Mouse (Mus musculus) CH12.LX (cell line): Measurements from ENCODE around the gene Stx8. TPM values are rescaled to one million over a fixed set of nuclear protein-coding genes. Genes with fewer than 3 reads are reported as not detected.

Experiments used
- DNase-seq: peaks from one replicate; pipeline ENCODE4 v3.0.0-alpha.2; 2013; ENCODE audit errors: extremely low read depth
- H3K27ac ChIP-seq: 2 replicates; pipeline ENCODE4 v1.5.1; 2012; ENCODE audit warnings: low read depth, mild to moderate bottlenecking, control low read depth, moderate library complexity; ENCODE audit not compliant: insufficient read depth
- H3K27me3 ChIP-seq: replicated peaks from 2 replicates; pipeline ENCODE3; 2012; ENCODE audit warnings: inconsistent platforms
- H3K36me3 ChIP-seq, 2 experiments: replicated peaks in 1 of 2; 2 replicates each; pipeline versions ENCODE3 to v1.6.1; 2012; ENCODE audit warnings: inconsistent platforms in 1 of 2, low read length in 1 of 2, mild to moderate bottlenecking in 1 of 2, mixed read lengths in 1 of 2, moderate library complexity in 1 of 2; ENCODE audit not compliant: control insufficient read depth in 1 of 2, insufficient read depth in 1 of 2
- H3K4me1 ChIP-seq, 2 experiments: 2 replicates each; pipeline ENCODE4 v1.6.1; 2012; ENCODE audit warnings: inconsistent platforms in 1 of 2, moderate library complexity in 1 of 2; ENCODE audit not compliant: insufficient read depth in 2 of 2, control insufficient read depth in 1 of 2
- H3K4me2 ChIP-seq: 2 replicates; pipeline ENCODE4 v1.6.1; 2012; ENCODE audit warnings: low read depth, mild to moderate bottlenecking, control low read depth; ENCODE audit not compliant: poor library complexity, insufficient read depth, severe bottlenecking
- H3K4me3 ChIP-seq, 3 experiments: fragments of 150-350 bp in 1 of 3; sonication (generic) in 1 of 3; replicated peaks in 1 of 3; 2 replicates each; pipeline versions ENCODE3 to v1.5.1; 2011 to 2012; ENCODE audit warnings: low read depth in 2 of 3, low read length in 2 of 3, mild to moderate bottlenecking in 2 of 3, moderate library complexity in 2 of 3, control low read depth in 1 of 3, improper control_type of control experiment in 1 of 3, inconsistent platforms in 1 of 3, mixed read lengths in 1 of 3; ENCODE audit not compliant: poor library complexity in 1 of 3
- H3K79me2 ChIP-seq: replicated peaks from 2 replicates; pipeline ENCODE4 v1.6.1; 2012; ENCODE audit warnings: mild to moderate bottlenecking, moderate library complexity; ENCODE audit not compliant: control insufficient read depth, poor library complexity, insufficient read depth, severe bottlenecking; ENCODE audit errors: extremely low read depth
- H3K9ac ChIP-seq: 2 replicates; pipeline ENCODE4 v1.6.1; 2012; ENCODE audit warnings: low read depth, mild to moderate bottlenecking, control low read depth, moderate library complexity; ENCODE audit not compliant: insufficient read depth
- H3K9me3 ChIP-seq: replicated peaks from 2 replicates; pipeline ENCODE3; 2012; ENCODE audit warnings: low read length, inconsistent platforms, mixed read lengths
- BHLHE40 ChIP-seq: IDR thresholded peaks from 2 replicates; pipeline ENCODE4 v1.6.1; 2011; ENCODE audit warnings: mild to moderate bottlenecking, low read depth, low read length, improper control_type of control experiment
- CHD1 ChIP-seq: IDR thresholded peaks from 2 replicates; pipeline ENCODE4 v1.6.1; 2012; ENCODE audit warnings: low read depth, low read length, improper control_type of control experiment, inconsistent platforms
- ELF1 ChIP-seq: IDR thresholded peaks from 2 replicates; pipeline ENCODE4 v1.6.1; 2014; ENCODE audit warnings: low read depth, mild to moderate bottlenecking, inconsistent platforms, low read length, improper control_type of control experiment
- EP300 ChIP-seq: IDR thresholded peaks from 2 replicates; pipeline ENCODE4 v1.6.1; 2011; ENCODE audit warnings: low read length, improper control_type of control experiment
- GABPA ChIP-seq: IDR thresholded peaks from 2 replicates; pipeline ENCODE4 v1.6.1; 2012; ENCODE audit warnings: low read depth, low read length, improper control_type of control experiment, inconsistent platforms; ENCODE audit not compliant: insufficient replicate concordance
- IRF4 ChIP-seq: IDR thresholded peaks from 2 replicates; pipeline ENCODE4 v1.6.1; 2014; ENCODE audit warnings: low read depth, mild to moderate bottlenecking, inconsistent platforms, low read length, improper control_type of control experiment
- JUN ChIP-seq: IDR thresholded peaks from 2 replicates; pipeline ENCODE4 v1.6.1; 2011; ENCODE audit warnings: low read depth, mild to moderate bottlenecking, low read length, improper control_type of control experiment, moderate library complexity; ENCODE audit not compliant: insufficient read depth
- MAFK ChIP-seq: IDR thresholded peaks from 2 replicates; pipeline ENCODE4 v1.6.1; 2011; ENCODE audit warnings: low read length, improper control_type of control experiment; ENCODE audit not compliant: insufficient replicate concordance
- MEF2A ChIP-seq: IDR thresholded peaks from 2 replicates; pipeline ENCODE4 v1.6.1; 2014; ENCODE audit warnings: low read depth, mild to moderate bottlenecking, inconsistent platforms, low read length, improper control_type of control experiment, borderline replicate concordance
- MXI1 ChIP-seq: IDR thresholded peaks from 2 replicates; pipeline ENCODE4 v1.6.1; 2011; ENCODE audit warnings: mild to moderate bottlenecking, low read depth, low read length, improper control_type of control experiment
- NRF1 ChIP-seq: IDR thresholded peaks from 2 replicates; pipeline ENCODE4 v1.6.1; 2014; ENCODE audit warnings: low read depth, mild to moderate bottlenecking, inconsistent platforms, low read length, improper control_type of control experiment, moderate library complexity
- POLR2AphosphoS2 ChIP-seq: IDR thresholded peaks from 2 replicates; pipeline ENCODE4 v1.6.1; 2011; ENCODE audit warnings: low read depth, low read length, improper control_type of control experiment
- RCOR1 ChIP-seq: conservative IDR thresholded peaks from 2 replicates; pipeline ENCODE4 v1.6.1; 2012; ENCODE audit warnings: low read depth, mild to moderate bottlenecking, inconsistent platforms, low read length, improper control_type of control experiment
- SMC3 ChIP-seq: IDR thresholded peaks from 2 replicates; pipeline ENCODE4 v1.6.1; 2011; ENCODE audit warnings: low read depth, low read length, improper control_type of control experiment
- TCF12 ChIP-seq: IDR thresholded peaks from 2 replicates; pipeline ENCODE4 v1.6.1; 2014; ENCODE audit warnings: low read depth, mild to moderate bottlenecking, inconsistent platforms, low read length, improper control_type of control experiment
- ZC3H11A ChIP-seq: IDR thresholded peaks from 2 replicates; pipeline ENCODE4 v1.6.1; 2012; ENCODE audit warnings: low read depth, mild to moderate bottlenecking, inconsistent platforms, low read length, improper control_type of control experiment
- dilution Hi-C: fragments of 300-500 bp; cut with MboI; formaldehyde crosslinking; loops from 2 replicates; pipeline ENCODE4 v1.14.3; 2020; ENCODE audit warnings: low sequenced_read_pairs; ENCODE audit not compliant: extremely low pct_unique_long_range_greater_than_20kb, extremely low pct_ligation_motif_present
- in situ Hi-C: fragments of 300-500 bp; cut with MboI; formaldehyde crosslinking; loops from 3 replicates; pipeline ENCODE4 v1.14.3; 2019; ENCODE audit warnings: low sequenced_read_pairs, low pct_ligation_motif_present, low pct_unique_long_range_greater_than_20kb, mixed read lengths
- polyA plus RNA-seq: library from polyadenylated mRNA; unstranded; fragments of >175 nt; gene quantifications from 2 replicates; pipeline ENCODE4 v1.2.1, GENCODE M21; 2012; ENCODE audit warnings: low read depth; ENCODE audit not compliant: insufficient read length
- total RNA-seq, 2 experiments: library from RNA; depleted of rRNA; stranded (reverse); fragments of 300-350 nt in 1 of 2; fragments of >200 nt in 1 of 2; gene quantifications; 2 replicates each; pipeline ENCODE4 v1.2.3; 2012 to 2014

The Stx8 gene
- total and polyA plus RNA-seq, 3 experiments: 31.8 to 57.9 (median 35.2) TPM

DNA sequence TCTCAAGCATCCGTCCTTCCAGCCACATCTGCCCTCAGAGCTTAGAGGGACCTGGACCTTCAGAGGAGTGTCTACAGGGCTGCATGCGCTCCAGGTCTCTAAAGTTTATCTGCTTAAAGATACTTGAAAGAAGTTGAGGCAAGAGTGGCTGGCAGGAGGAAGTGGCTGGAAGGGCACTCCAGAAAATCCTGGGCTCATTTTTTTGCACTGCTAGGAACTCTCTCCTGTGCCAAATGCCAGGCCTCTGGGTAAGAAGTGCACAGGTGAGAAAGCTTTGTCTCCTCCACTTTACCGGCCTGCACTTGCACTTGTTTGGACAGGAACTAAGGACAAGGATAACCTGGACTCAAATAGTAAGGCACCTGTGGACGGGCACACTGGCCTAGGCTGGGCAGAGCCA is 202.4 kb downstream of the Stx8 start:
- dilution Hi-C loops (no loop called here), in situ Hi-C loops (no loop called here)
- Histone ChIP-seq H3K4me1 (peaks cover 0 to 8% of the 10 kb centered on the region in 2 experiments; a peak in 1 of 4 replicates), H3K27ac (no peak overlapping the region), H3K9ac (no peak overlapping the region), H3K4me2 (no peak overlapping the region), H3K79me2 (no peaks in the 10 kb centered on the region), H3K36me3 (peaks cover 0 to 14% of the 10 kb centered on the region in 2 experiments), H3K27me3 (no peaks in the 10 kb centered on the region), H3K9me3 (no peaks in the 10 kb centered on the region), H3K4me3 (no peak overlapping the region)
- TF ChIP-seq EP300 (no peak), ELF1 (no peak), MAFK (no peak), IRF4 (no peak), ZC3H11A (no peak), RCOR1 (no peak), TCF12 (no peak), BHLHE40 (no peak), CHD1 (no peak), NRF1 (no peak), SMC3 (no peak)
- no peak for DNase-seq

DNA sequence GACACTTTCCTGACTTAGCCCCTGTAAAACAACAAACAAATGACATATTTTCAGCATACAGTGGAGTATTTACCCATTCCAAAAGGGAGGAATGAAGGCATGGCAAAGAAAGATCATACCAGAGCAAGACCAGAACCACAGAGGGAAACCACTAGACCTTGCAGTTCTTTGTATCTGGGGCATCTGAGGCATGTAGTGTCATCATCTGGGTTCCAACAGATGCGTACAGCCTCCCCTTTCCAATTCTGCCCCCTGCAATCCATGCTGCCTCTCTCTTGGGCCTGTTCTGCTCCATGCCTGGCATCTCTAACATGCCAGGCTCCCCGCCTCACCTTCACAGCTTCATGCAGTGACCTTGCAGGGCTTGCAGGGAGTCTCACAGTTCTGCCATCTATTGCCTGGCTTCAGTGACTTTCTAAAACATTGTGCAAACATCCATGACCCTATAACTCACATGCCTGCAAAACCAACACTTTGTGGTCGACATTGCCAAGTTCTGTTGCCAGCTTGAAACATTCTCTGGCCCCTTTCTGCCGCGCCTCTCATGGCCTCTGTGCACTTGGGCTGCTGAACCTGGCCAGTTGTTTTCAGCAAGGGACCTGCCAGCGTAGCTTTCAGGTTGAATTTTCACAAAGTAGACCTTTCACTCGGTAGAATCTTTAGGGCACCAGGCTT is 206.1 kb downstream of the Stx8 start:
- Histone ChIP-seq H3K27me3 (no peaks in the 10 kb centered on the region), H3K9ac (no peak overlapping the region), H3K9me3 (no peaks in the 10 kb centered on the region), H3K4me1 (peaks cover 5 to 13% of the 10 kb centered on the region in 2 experiments), H3K79me2 (no peaks in the 10 kb centered on the region)
- TF ChIP-seq JUN: no peak
- no peak for TF ChIP-seq POLR2AphosphoS2
- TF ChIP-seq, all 38 proteins: peak for 0
- in situ Hi-C loops: no loop called here
- Histone ChIP-seq H3K4me3 (no peak overlapping the region), H3K4me2 (no peak overlapping the region), H3K36me3 (peaks cover 0 to 19% of the 10 kb centered on the region in 2 experiments), H3K27ac (no peak overlapping the region)
- dilution Hi-C loops: no loop called here
- no peak for DNase-seq

DNA sequence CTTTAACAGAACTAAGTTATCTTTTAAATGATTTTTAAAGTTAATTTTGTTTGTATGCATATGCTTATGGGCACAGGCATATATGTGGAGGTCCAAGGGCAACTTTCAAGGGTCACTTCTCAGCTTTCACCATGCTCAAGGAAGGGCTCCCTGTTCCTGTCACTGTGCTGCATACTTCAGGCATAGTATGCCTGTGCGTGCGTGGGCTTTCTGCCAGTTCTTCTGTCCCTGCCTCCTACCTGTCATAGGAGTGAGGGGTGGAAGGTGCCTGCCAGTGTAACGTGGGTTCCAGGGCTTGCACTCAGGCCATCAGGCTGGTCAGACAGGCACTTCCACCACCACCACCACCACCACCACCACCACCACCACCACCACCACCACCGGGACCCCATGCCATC is 206.7 kb downstream of the Stx8 start:
- H3K27me3 ChIP-seq: no peaks in the 10 kb centered on the region
- H3K27ac ChIP-seq: no peak overlapping the region
- peaks cover 9 to 18% of the 10 kb centered on the region in 2 experiments for H3K4me1 ChIP-seq
- no peaks in the 10 kb centered on the region for H3K79me2 ChIP-seq
- in situ Hi-C loops (no loop called here), dilution Hi-C loops (no loop called here)
- no peak overlapping the region for H3K9ac ChIP-seq
- H3K4me3 ChIP-seq: no peak overlapping the region
- TF ChIP-seq MEF2A (no peak), GABPA (no peak), MXI1 (no peak), RCOR1 (no peak)
- peaks cover 0 to 19% of the 10 kb centered on the region in 2 experiments for H3K36me3 ChIP-seq
- no peak overlapping the region for H3K4me2 ChIP-seq
- no peaks in the 10 kb centered on the region for H3K9me3 ChIP-seq
- DNase-seq: no peak
